Mouse (Mus musculus) hindbrain, embryonic 14.5 days (tissue): Measurements from ENCODE around the gene Dusp19. TPM values are rescaled to one million over a fixed set of nuclear protein-coding genes. Genes with fewer than 3 reads are reported as not detected.
A peak's percentile ranks its signal among the peaks of the same experiment; 100 is the strongest.

Source experiments
- ATAC-seq: fragments of 200-750 bp; cut with Nextera tagmentation; 2 replicates; pipeline ENCODE4 v1.8.0; 2017; ENCODE audit warnings: moderate number of reproducible peaks, mild to moderate bottlenecking, moderate TSS enrichment, moderate library complexity; ENCODE audit not compliant: low FRiP score
- DNase-seq: peaks from one replicate; pipeline ENCODE4 v3.0.0-alpha.2; 2015; ENCODE audit warnings: low spot score
- H3K27ac ChIP-seq: fragments of 300-500 bp; sonication (generic); 2 replicates; pipeline ENCODE4 v1.5.1; 2014; ENCODE audit warnings: mild to moderate bottlenecking, moderate library complexity
- H3K27me3 ChIP-seq: fragments of 300-500 bp; sonication (generic); 2 replicates; pipeline ENCODE4 v1.6.1; 2014; ENCODE audit warnings: mild to moderate bottlenecking, low read length, mixed read lengths; ENCODE audit not compliant: control insufficient read depth, insufficient read depth
- H3K36me3 ChIP-seq: fragments of 300-500 bp; sonication (generic); replicated peaks from 2 replicates; pipeline ENCODE4 v1.6.1; 2014; ENCODE audit not compliant: control insufficient read depth, insufficient read depth
- H3K4me1 ChIP-seq: fragments of 300-500 bp; sonication (generic); replicated peaks from 2 replicates; pipeline ENCODE4 v1.6.1; 2014; ENCODE audit warnings: antibody characterized with exemption, low read length, mixed read lengths; ENCODE audit not compliant: control insufficient read depth, insufficient read depth
- H3K4me2 ChIP-seq: fragments of 300-500 bp; sonication (generic); replicated peaks from 2 replicates; pipeline ENCODE4 v1.6.1; 2014; ENCODE audit warnings: mild to moderate bottlenecking, moderate library complexity
- H3K4me3 ChIP-seq: fragments of 300-500 bp; sonication (generic); replicated peaks from 2 replicates; pipeline ENCODE4 v1.5.1; 2014; ENCODE audit warnings: mild to moderate bottlenecking, low read length
- H3K9ac ChIP-seq: fragments of 300-500 bp; sonication (generic); 2 replicates; pipeline ENCODE4 v1.6.1; 2014
- H3K9me3 ChIP-seq: fragments of 300-500 bp; sonication (generic); 2 replicates; pipeline ENCODE4 v1.6.1; 2016; ENCODE audit warnings: low read length; ENCODE audit not compliant: control insufficient read depth
- WGBS: fragments of 180-500 bp; shearing (Covaris S2); extraction: QIAGEN DNeasy Blood & Tissue Kit; methylation state at CpG from one replicate; pipeline ENCODE4 v1.1.7; 2014; 5-methylcytosine and 5-hydroxymethylcytosine counted together
- polyA plus RNA-seq: library from polyadenylated mRNA; unstranded; fragments of >200 nt; fragmentation: Nextera tagmentation; extraction: Ambion mirVana; gene quantifications from 2 replicates; pipeline ENCODE4 v1.2.1, GENCODE M21; 2014

Dusp19 gene
- polyA plus RNA-seq, 1 experiment from 2014 or later, result 20.1 TPM

DNA sequence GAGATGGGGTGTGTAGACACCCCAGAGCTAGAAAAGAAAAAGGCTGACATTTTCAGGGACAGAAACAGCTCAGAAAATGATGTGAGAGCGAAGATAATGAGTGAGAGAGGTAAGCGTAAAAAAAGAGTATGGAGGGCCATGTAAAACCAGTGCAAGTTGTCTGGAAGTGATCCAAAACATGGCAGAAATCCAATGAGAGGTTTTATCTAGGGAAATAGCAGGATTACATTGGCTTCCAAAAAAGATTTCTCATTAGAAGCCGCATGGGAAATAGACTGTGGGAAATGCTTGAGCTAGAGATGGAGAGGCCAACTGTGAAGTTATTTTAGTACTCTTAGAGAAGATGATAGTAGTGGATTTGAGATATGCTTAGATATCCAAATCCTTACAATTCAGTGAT lies 5.1 kb downstream of the Dusp19 start:
- H3K27ac ChIP-seq, result no peak overlapping the region
- 95% methylated on average over 3 of the region's 3 CpGs for WGBS
- ATAC-seq (no peak), DNase-seq (no peak)
- no peak overlapping the region for H3K4me2 ChIP-seq
- H3K4me3 ChIP-seq, result no peak overlapping the region
- H3K36me3 ChIP-seq, result peaks cover 38% of the 10 kb centered on the region
- H3K9me3 ChIP-seq, result no peaks in the 10 kb centered on the region
- H3K27me3 ChIP-seq, result no peaks in the 10 kb centered on the region
- H3K4me1 ChIP-seq, result peaks cover 13% of the 10 kb centered on the region
- H3K9ac ChIP-seq, result no peak overlapping the region

DNA sequence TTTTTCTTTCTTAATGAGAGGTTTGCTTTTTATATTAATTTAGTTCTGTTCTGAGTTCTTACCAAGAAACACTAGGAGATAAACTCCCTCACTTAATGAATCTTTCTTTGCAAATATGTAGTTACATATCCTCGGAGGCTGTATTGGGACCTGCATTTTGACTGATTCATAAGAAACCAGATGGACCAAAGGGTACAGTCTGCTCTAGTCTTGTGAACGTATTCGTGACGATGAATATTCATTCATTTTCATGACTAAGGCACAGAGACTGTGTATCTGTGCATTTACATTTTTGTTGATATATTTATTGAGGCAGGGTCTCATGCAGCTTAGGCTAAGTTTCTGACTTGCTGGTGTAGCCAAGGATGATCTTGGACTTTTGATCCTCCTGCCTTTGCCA lies 7.7 kb downstream of the Dusp19 start:
- DNase-seq, result no peak
- WGBS, result 95% methylated on average over 4 of the region's 4 CpGs
- no peak overlapping the region for H3K4me2 ChIP-seq

DNA sequence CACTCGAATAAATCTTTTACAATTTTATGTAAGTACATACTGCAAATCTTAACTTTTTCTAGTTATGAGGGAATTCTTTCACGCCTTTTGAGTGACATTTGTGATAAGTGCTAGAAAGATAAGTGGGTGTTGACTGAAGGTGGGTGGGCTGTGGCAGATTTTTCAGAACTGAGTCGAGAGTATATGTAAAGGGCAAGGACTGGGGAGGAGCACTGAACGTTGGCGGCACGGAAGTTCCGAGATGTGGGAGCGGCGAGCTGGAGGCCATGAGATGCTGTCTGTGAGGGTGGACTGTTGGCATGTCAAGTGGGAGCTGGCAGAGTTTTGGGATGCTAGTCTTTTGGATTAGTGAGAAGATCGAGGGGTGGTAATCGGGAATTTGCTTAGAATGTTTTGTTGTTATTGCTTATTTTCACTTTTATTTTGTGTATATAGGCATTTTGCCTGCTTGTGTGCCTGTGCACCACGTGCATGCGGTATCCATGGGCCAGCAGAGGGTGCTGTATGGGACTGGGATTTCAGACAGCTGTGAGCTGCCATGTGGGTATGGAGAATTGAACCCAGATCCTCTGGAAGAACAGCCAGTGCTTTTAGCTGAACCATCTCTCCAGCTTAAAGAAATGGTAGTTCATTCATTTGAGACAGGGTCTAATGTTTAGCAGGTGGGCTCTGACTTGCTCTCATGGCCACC lies 15.6 kb downstream of the Dusp19 start:
- Histone ChIP-seq H3K9me3 (no peaks in the 10 kb centered on the region), H3K36me3 (0 out of 2 replicates have a peak, but pooled peaks cover 4% of the 10 kb centered on the region), H3K4me1 (no peaks in the 10 kb centered on the region), H3K9ac (no peak overlapping the region), H3K4me3 (no peak overlapping the region), H3K27me3 (no peaks in the 10 kb centered on the region), H3K27ac (no peak overlapping the region), H3K4me2 (no peak overlapping the region)
- 92% methylated on average over 13 of the region's 13 CpGs for WGBS
- no peak for DNase-seq
- ATAC-seq, result no peak

More for the DNA sequence above, 7.7 kb downstream of the Dusp19 start:
- H3K9ac ChIP-seq, result no peak overlapping the region
- H3K4me3 ChIP-seq, result no peak overlapping the region
- peaks cover 42% of the 10 kb centered on the region for H3K36me3 ChIP-seq
- ATAC-seq, result no peak
- H3K4me1 ChIP-seq, result no peaks in the 10 kb centered on the region
- H3K27ac ChIP-seq, result no peak overlapping the region
- no peaks in the 10 kb centered on the region for H3K9me3 ChIP-seq
- H3K27me3 ChIP-seq, result no peaks in the 10 kb centered on the region

DNA sequence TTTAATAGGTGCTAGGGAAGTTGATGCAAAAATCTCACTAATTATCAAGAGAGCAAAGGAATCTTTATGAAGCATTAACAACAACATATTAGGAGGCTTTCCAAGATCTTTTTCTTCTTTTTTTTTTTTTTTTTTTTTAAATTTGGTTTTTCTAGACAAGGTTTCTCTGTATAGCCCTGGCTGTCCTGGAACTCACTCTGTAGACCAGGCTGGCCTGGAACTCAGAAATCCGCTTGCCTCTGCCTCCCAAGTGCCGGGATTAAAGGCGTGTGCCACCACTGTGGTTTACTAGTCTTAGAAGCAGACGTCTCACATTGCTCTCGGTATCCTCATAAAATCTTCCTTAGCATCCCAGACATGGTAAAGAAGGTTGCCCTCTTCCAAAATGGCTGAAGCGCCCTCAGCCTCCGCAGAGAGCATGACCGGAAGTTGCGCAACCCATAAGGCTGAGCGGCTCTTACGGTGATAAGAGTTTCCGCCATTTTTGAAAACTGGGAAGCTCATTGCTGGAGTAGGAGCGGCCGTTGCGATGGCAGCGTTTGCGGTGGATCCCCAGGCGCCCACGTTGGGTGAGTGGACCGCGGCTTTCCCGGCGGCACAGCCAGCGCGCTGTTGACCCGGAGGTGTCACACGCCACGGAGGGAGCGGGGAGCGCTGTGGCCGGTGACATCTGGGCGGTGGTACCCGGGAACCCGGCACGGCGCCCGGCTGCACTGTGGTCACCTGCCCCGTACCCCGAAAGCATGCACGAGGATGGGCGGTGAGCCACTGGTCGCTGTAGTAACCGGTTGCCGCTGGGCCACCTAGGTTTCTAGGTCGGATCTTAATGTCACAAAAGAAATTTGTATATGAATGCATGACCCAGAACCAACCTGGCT lies 21.8 kb downstream of the Dusp19 start:
- under 1% methylated on average over 45 of the region's 45 CpGs for WGBS
- ATAC-seq (peak; percentile 98), DNase-seq (peak; percentile 96)
- H3K4me2 ChIP-seq, result peak overlapping the region; percentile 57
- H3K9ac ChIP-seq, result peak overlapping the region; percentile 72
- peak overlapping the region; percentile 64 for H3K27ac ChIP-seq
- peaks cover 8% of the 10 kb centered on the region for H3K4me1 ChIP-seq
- H3K27me3 ChIP-seq, result no peaks in the 10 kb centered on the region
- peaks cover 12% of the 10 kb centered on the region for H3K36me3 ChIP-seq
- H3K9me3 ChIP-seq, result no peaks in the 10 kb centered on the region
- peak overlapping the region; percentile 76 for H3K4me3 ChIP-seq

DNA sequence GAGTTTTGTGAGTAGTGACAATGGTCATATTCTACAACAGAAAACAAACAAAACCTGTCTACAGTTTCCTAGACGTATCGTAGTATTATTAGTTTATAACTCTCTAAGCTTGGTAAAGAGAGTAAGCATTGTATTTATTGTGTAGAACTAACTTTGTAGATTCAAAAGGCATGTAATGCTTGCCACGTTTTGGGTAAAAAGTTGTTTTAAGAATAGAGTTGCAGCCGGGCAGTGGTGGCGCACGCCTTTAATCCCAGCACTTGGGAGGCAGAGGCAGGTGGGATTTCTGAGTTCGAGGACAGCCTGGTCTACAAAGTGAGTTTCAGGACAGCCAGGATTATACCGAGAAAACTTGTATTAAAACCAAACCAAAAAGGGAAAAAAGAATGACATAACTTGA lies 22.6 kb downstream of the Dusp19 start:
- Histone ChIP-seq H3K36me3 (peaks cover 20% of the 10 kb centered on the region), H3K27ac (no peak overlapping the region), H3K27me3 (no peaks in the 10 kb centered on the region), H3K4me3 (peak overlapping the region; percentile 76), H3K9me3 (no peaks in the 10 kb centered on the region), H3K4me2 (peak overlapping the region; percentile 57), H3K4me1 (peaks cover 8% of the 10 kb centered on the region), H3K9ac (peak overlapping the region; percentile 72)
- 17% methylated on average over 8 of the region's 8 CpGs for WGBS
- DNase-seq (no peak), ATAC-seq (no peak)

DNA sequence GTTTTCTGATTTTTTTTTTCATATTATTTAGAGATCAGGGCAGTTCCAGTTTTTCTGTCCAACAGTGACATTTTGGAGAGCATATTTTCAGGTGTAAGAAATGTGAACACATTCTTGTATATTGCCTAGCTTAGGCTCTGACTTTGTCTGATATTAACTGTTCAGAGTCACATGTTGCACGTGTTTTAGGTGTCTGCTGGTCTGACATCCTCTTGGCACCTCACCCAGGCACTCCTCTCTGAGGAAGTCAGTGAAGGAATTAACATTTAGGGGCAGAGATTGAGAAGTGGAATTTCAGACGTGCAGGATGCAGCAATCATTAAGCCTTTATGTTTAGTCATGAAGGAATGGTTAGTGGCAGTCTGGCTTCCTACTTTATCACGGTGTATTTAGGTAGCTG lies 23.0 kb downstream of the Dusp19 start:
- Histone ChIP-seq H3K9me3 (no peaks in the 10 kb centered on the region), H3K4me2 (peak overlapping the region; percentile 57), H3K4me3 (no peak overlapping the region), H3K36me3 (peaks cover 23% of the 10 kb centered on the region), H3K9ac (0 out of 2 replicates have a peak overlapping the region, but pooled peaks have one; percentile 28), H3K27ac (no peak overlapping the region), H3K27me3 (no peaks in the 10 kb centered on the region), H3K4me1 (peaks cover 8% of the 10 kb centered on the region)
- ATAC-seq, result no peak
- DNase-seq, result no peak
- WGBS, result 68% methylated on average over 3 of the region's 3 CpGs

DNA sequence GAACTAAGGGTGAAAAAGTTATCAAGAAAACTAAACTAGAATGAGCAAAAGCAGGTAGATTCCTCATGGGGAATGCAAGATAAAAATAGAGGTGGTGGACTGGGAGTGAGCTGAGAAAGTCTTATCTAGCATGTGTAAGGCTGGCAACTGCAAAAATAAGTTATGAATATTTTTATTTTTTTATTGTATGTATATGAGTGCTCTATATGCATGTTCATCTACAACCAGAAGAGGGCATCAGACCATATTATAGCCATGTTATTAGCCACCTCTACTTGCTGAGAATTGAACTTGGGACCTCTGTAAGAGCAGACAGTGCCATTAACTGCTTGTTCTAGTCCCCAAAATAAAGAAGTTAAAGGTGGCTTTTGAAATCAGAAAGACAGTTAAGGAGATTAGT lies 44.6 kb downstream of the Dusp19 start:
- Histone ChIP-seq H3K4me1 (no peaks in the 10 kb centered on the region), H3K9me3 (no peaks in the 10 kb centered on the region), H3K36me3 (peaks cover 32% of the 10 kb centered on the region), H3K4me3 (no peak overlapping the region), H3K9ac (no peak overlapping the region), H3K27me3 (no peaks in the 10 kb centered on the region), H3K27ac (no peak overlapping the region), H3K4me2 (no peak overlapping the region)
- DNase-seq (no peak), ATAC-seq (no peak)

DNA sequence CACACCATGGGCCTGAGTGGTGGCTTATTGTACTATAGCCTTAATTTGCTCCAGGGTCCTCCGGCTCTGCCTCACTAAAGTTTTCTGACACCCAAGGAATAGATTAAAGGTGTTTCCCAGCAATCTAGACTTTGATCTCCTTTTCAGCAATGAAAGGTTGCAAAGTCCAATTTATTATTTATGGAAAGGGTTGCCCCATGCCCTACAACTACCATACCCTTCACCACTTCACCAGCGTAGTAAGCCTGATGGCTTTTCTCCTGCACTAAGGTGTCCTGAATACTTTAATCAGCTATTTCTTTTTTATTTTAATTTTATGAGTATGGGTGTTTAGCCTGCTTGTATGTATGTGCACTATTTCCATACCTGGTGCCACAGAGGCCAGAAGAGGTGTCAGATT lies 45.8 kb downstream of the Dusp19 start:
- no peak for ATAC-seq
- H3K27ac ChIP-seq, result no peak overlapping the region
- H3K27me3 ChIP-seq, result no peaks in the 10 kb centered on the region
- 97% methylated on average over 2 of the region's 2 CpGs for WGBS
- no peak overlapping the region for H3K4me3 ChIP-seq
- no peaks in the 10 kb centered on the region for H3K4me1 ChIP-seq
- no peak overlapping the region for H3K4me2 ChIP-seq
- H3K9me3 ChIP-seq, result no peaks in the 10 kb centered on the region
- H3K36me3 ChIP-seq, result peaks cover 24% of the 10 kb centered on the region
- H3K9ac ChIP-seq, result no peak overlapping the region
- DNase-seq, result no peak

DNA sequence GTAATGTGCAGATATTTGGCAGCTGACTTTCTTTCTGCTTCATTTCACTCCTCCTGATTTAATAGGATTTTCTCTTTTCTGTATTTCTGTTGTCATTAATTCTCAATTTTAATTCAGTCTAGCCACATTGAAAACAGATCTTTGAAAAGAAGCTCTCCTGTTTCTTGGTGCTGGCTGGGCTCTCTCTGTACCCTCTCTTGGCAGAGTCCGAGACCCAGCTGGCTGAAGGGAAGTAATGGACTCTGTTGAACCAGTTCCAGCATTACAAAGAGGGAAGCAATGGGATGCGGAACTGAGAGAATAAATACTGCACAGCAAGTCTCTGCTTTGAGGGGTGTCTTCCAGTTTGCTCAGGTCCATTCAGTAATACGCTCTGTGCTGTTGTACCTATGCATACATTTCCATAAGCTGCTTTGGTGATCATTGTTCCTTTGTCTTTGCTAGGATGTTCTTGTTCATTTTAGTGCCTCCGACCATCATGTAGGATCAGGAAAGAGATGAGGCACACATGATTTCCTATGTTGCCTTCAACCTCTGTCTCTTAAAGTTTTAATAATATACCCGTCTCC lies 50.6 kb downstream of the Dusp19 start:
- Histone ChIP-seq H3K4me2 (no peak overlapping the region), H3K9ac (no peak overlapping the region), H3K4me3 (no peak overlapping the region), H3K36me3 (peaks cover 14% of the 10 kb centered on the region), H3K9me3 (no peaks in the 10 kb centered on the region), H3K27ac (no peak overlapping the region), H3K4me1 (no peaks in the 10 kb centered on the region), H3K27me3 (no peaks in the 10 kb centered on the region)
- 82% methylated on average over 5 of the region's 5 CpGs for WGBS
- ATAC-seq (peak; percentile 60; the same call in 1 of the 2 replicates), DNase-seq (peak; percentile 33)
